In genomic region chr10:86124115-86124514, GRCm38 (mm10) we compare ENCODE assay signal across 21 mouse cellular contexts.
A peak's percentile ranks its signal among the peaks of the same experiment; 100 is the strongest.
DNase-seq lines count a peak whose midpoint lies in the region; ATAC-seq lines count a peak whose summit lies in the region.
"Had no signal": no experiment of that assay in that cellular context is flagged by ENCODE, and none has a peak within 500 bp of the region (broad histone marks: within the 10 kb centered on the region; RNA-seq: fewer than 3 reads in every experiment).

No protein-coding gene starts in this region.

- H3K4me3 ChIP-seq in hindbrain, embryonic 14.5 days (replicated peaks; ENCODE audit: low read length), result no peak overlapping the region
- H3K4me3 ChIP-seq in intestine, embryonic 15.5 days (replicated peaks), result no peak overlapping the region
- H3K4me3 ChIP-seq: heart, embryonic 13.5 days; limb, embryonic 10.5 days; midbrain, embryonic 13.5 days had no signal

- ATAC-seq in granulocyte monocyte progenitor cell, adult 5-6 weeks (replicated peaks; ENCODE audit: poor library complexity, severe bottlenecking), result peak; percentile 94
- ATAC-seq in hindbrain, embryonic 14.5 days (ENCODE audit: low FRiP score), result no peak
- no peak for ATAC-seq in intestine, embryonic 15.5 days
- ATAC-seq: activated CD4-positive, CD25-positive, alpha-beta regulatory T cell, adult 4 months; midbrain, embryonic 13.5 days had no signal

- intact Hi-C loops in heart, postnatal 25 days (cut with DNase I), result no loop called here

- no peaks in the 10 kb centered on the region for H3K27me3 ChIP-seq in hindbrain, embryonic 14.5 days (ENCODE audit: control insufficient read depth, insufficient read depth, low read length)
- H3K27me3 ChIP-seq in intestine, embryonic 15.5 days (replicated peaks), result no peaks in the 10 kb centered on the region
- H3K27me3 ChIP-seq: midbrain, embryonic 13.5 days had no signal

- WGBS in hindbrain, embryonic 14.5 days, result 73% methylated on average over 4 of the region's 4 CpGs
- WGBS in intestine, embryonic 15.5 days, result 52% methylated on average over 4 of the region's 4 CpGs

- no peaks in the 10 kb centered on the region for H3K9me3 ChIP-seq in hindbrain, embryonic 14.5 days (ENCODE audit: control insufficient read depth, low read length)
- H3K9me3 ChIP-seq in intestine, embryonic 15.5 days, result no peaks in the 10 kb centered on the region
- H3K9me3 ChIP-seq: heart, embryonic 13.5 days; limb, embryonic 10.5 days; midbrain, embryonic 13.5 days had no signal

- no peaks in the 10 kb centered on the region for H3K36me3 ChIP-seq in hindbrain, embryonic 14.5 days (replicated peaks; ENCODE audit: control insufficient read depth, insufficient read depth)
- H3K36me3 ChIP-seq in intestine, embryonic 15.5 days, result no peaks in the 10 kb centered on the region
- H3K36me3 ChIP-seq: heart, embryonic 13.5 days; limb, embryonic 10.5 days; midbrain, embryonic 13.5 days had no signal

- H3K27ac ChIP-seq in hindbrain, embryonic 14.5 days, result no peak overlapping the region
- H3K27ac ChIP-seq in intestine, embryonic 15.5 days, result no peak overlapping the region
- H3K27ac ChIP-seq: heart, embryonic 13.5 days; limb, embryonic 10.5 days; liver, embryonic 14.5 days; macrophage; midbrain, embryonic 13.5 days had no signal

- no peaks in the 10 kb centered on the region for H3K4me1 ChIP-seq in hindbrain, embryonic 14.5 days (replicated peaks; ENCODE audit: control insufficient read depth, insufficient read depth, low read length)
- H3K4me1 ChIP-seq in intestine, embryonic 15.5 days (replicated peaks), result no peaks in the 10 kb centered on the region
- H3K4me1 ChIP-seq: limb, embryonic 10.5 days; midbrain, embryonic 13.5 days had no signal

- DNase-seq in heart, adult 11 months, result peak; percentile 90
- DNase-seq in heart, postnatal 25 days (ENCODE audit: low spot score), result no peak
- DNase-seq in A20 (ENCODE audit: low read depth, low spot score), result peak; percentile 6
- peak; percentile 24 for DNase-seq in kidney, postnatal 10 days
- no peak for DNase-seq in hindbrain, embryonic 14.5 days (ENCODE audit: low spot score)
- no peak for DNase-seq in gastrocnemius, postnatal 4 days (ENCODE audit: low spot score in 2 of 2)
- DNase-seq: B cell, adult 2 months; cerebellum, postnatal 10 days; embryo, embryonic 11 days; gastrocnemius, postnatal 36 days; layer of hippocampus, postnatal 36 days; retina, postnatal 1 day; right cerebral cortex, postnatal 4 days had no signal

- H3K4me2 ChIP-seq in hindbrain, embryonic 14.5 days (replicated peaks), result no peak overlapping the region
- H3K4me2 ChIP-seq in intestine, embryonic 15.5 days (replicated peaks), result no peak overlapping the region
- H3K4me2 ChIP-seq: heart, embryonic 13.5 days; midbrain, embryonic 13.5 days had no signal

- H3K9ac ChIP-seq in hindbrain, embryonic 14.5 days, result no peak overlapping the region
- no peak overlapping the region for H3K9ac ChIP-seq in intestine, embryonic 15.5 days
- H3K9ac ChIP-seq: heart, embryonic 13.5 days; liver, embryonic 14.5 days; midbrain, embryonic 13.5 days had no signal

Comparison
In these comparisons a context has a peak if more than half of its experiments do, and no peak if none do; other contexts are left out.
1. DNase-seq: peak in heart, adult 11 months (single experiment), A20 (single experiment) and kidney, postnatal 10 days (single experiment); none in heart, postnatal 25 days (single experiment), hindbrain, embryonic 14.5 days (single experiment) and gastrocnemius, postnatal 4 days (0 of 2).